Mouse (Mus musculus) heart, embryonic 13.5 days (tissue): ENCODE data around the gene Dars. TPM values are rescaled to one million over a fixed set of nuclear protein-coding genes. Genes with fewer than 3 reads are reported as not detected.

Experiments
- ATAC-seq: fragments of 200-750 bp; cut with Nextera tagmentation; 2 replicates; pipeline ENCODE4 v1.8.0; 2017; ENCODE audit warnings: moderate TSS enrichment; ENCODE audit not compliant: insufficient number of reproducible peaks, low FRiP score, low TSS enrichment; ENCODE audit errors: extremely low read depth
- H3K27ac ChIP-seq: fragments of 300-500 bp; sonication (generic); replicated peaks from 2 replicates; pipeline ENCODE4 v1.5.1; 2015; ENCODE audit warnings: moderate library complexity, mild to moderate bottlenecking, inconsistent platforms
- H3K27me3 ChIP-seq: fragments of 300-500 bp; sonication (generic); replicated peaks from 2 replicates; pipeline ENCODE4 v1.6.1; 2015; ENCODE audit warnings: mild to moderate bottlenecking, inconsistent platforms
- H3K36me3 ChIP-seq: fragments of 300-500 bp; sonication (generic); 2 replicates; pipeline ENCODE4 v1.6.1; 2015; ENCODE audit warnings: mild to moderate bottlenecking, inconsistent platforms
- H3K4me1 ChIP-seq: fragments of 300-500 bp; sonication (generic); 2 replicates; pipeline ENCODE4 v1.6.1; 2015; ENCODE audit warnings: inconsistent platforms
- H3K4me2 ChIP-seq: fragments of 300-500 bp; sonication (generic); 2 replicates; pipeline ENCODE4 v1.6.1; 2015; ENCODE audit warnings: inconsistent platforms, mild to moderate bottlenecking, moderate library complexity
- H3K4me3 ChIP-seq: fragments of 300-500 bp; sonication (generic); 2 replicates; pipeline ENCODE4 v1.5.1; 2015; ENCODE audit warnings: moderate library complexity, mild to moderate bottlenecking, inconsistent platforms
- H3K9ac ChIP-seq: fragments of 300-500 bp; sonication (generic); 2 replicates; pipeline ENCODE4 v1.6.1; 2015; ENCODE audit warnings: inconsistent platforms, mild to moderate bottlenecking, moderate library complexity
- H3K9me3 ChIP-seq: fragments of 300-500 bp; sonication (generic); 2 replicates; pipeline ENCODE4 v1.6.1; 2016; ENCODE audit warnings: inconsistent platforms
- WGBS: fragments of 180-500 bp; shearing (Covaris S2); methylation state at CpG from one replicate; pipeline ENCODE4 v1.1.7; 2015; ENCODE audit warnings: mixed read lengths; 5-methylcytosine and 5-hydroxymethylcytosine counted together
- polyA plus RNA-seq: library from polyadenylated mRNA; unstranded; fragments of >200 nt; fragmentation: Nextera tagmentation; extraction: Ambion mirVana; gene quantifications from 2 replicates; pipeline ENCODE4 v1.2.1, GENCODE M21; 2015

Gene Dars
- polyA plus RNA-seq, 1 experiment from 2014 or later, result 98.5 TPM

DNA sequence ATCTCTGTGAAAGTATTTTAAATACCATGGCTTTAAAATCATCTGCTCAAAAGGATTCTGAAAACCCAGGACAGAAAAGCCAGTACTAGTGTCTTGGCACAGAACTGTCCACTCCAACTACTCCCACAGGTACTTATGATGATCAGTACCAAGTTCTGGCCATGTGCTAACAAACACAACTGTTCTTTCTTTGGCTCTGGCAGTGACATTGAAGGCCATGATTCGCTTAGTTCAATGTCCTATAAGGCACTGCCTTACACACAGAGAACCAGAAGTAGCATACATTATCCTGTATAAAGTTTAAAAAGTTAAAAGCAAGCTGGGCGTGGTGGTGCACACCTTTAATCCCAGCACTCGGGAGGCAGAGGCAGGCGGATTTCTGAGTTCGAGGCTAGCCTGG, 6.0 kb downstream of the Dars start:
- WGBS, result 92% methylated on average over 5 of the region's 5 CpGs
- Histone ChIP-seq H3K9me3 (no peaks in the 10 kb centered on the region), H3K27me3 (no peaks in the 10 kb centered on the region), H3K4me3 (no peak overlapping the region), H3K4me1 (peaks cover 3% of the 10 kb centered on the region; the same call in 1 of the 2 replicates), H3K9ac (no peak overlapping the region), H3K36me3 (peaks cover 49% of the 10 kb centered on the region), H3K4me2 (no peak overlapping the region), H3K27ac (no peak overlapping the region)
- ATAC-seq, result no peak

DNA sequence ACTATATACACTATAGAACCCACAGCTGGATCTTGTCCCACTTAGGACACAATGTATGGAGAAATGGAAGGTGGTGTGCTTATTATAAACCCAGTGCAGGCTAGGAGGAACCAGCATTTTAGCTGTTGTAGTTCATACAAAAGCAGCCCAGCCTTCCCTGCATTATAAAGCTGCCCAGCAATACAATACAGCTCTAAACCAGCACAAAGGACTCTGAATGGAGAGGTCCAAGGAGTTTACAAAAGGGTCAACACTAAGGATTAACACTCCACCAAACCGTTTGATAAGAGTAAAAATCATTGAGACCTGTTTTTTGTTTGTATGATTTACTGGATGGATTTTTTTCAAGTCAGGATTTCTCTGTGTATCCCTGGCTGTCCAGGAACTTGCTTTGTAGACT, 10.3 kb downstream of the Dars start:
- Histone ChIP-seq H3K4me1 (no peaks in the 10 kb centered on the region), H3K4me3 (no peak overlapping the region), H3K9me3 (no peaks in the 10 kb centered on the region), H3K4me2 (no peak overlapping the region), H3K27ac (no peak overlapping the region), H3K36me3 (peaks cover 56% of the 10 kb centered on the region), H3K9ac (no peak overlapping the region), H3K27me3 (no peaks in the 10 kb centered on the region)
- WGBS, result 55% methylated on average over 1 of the region's 1 CpGs
- ATAC-seq, result no peak

GRCm38 (mm10) chr1:128405675-128406074, 11.5 kb downstream of the Dars start:
- no peaks in the 10 kb centered on the region for H3K27me3 ChIP-seq
- no peak overlapping the region for H3K4me3 ChIP-seq
- 73% methylated on average over 1 of the region's 1 CpGs for WGBS
- no peak overlapping the region for H3K27ac ChIP-seq
- H3K9ac ChIP-seq, result no peak overlapping the region
- no peaks in the 10 kb centered on the region for H3K4me1 ChIP-seq
- no peak overlapping the region for H3K4me2 ChIP-seq
- no peak for ATAC-seq
- peaks cover 55% of the 10 kb centered on the region for H3K36me3 ChIP-seq
- no peaks in the 10 kb centered on the region for H3K9me3 ChIP-seq

DNA sequence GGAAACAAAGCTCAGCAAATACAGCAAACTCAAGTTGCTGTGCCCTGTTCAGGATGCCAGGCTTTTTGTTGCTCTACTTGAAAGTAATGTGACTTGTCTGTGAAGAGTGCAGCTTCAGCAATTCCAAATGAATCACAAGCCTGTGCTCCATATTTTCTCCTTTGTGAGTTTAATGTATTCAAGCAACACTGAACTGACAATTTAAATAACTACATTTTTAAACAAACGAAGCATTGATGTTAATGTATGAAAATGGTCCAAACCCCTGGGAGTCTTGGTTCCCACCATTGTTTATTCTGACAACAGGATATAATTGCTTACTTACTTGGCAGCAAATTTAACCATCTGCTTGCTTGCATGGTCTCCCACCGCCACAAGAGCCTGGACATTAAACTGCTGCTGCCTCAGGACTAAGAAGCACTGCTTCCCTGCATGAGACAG, 12.1 kb downstream of the Dars start:
- Histone ChIP-seq H3K9me3 (no peaks in the 10 kb centered on the region), H3K36me3 (peaks cover 53% of the 10 kb centered on the region), H3K4me3 (no peak overlapping the region), H3K27me3 (no peaks in the 10 kb centered on the region), H3K9ac (no peak overlapping the region), H3K4me1 (no peaks in the 10 kb centered on the region), H3K27ac (no peak overlapping the region), H3K4me2 (no peak overlapping the region)
- 67% methylated on average over 2 of the region's 2 CpGs for WGBS
- no peak for ATAC-seq

DNA sequence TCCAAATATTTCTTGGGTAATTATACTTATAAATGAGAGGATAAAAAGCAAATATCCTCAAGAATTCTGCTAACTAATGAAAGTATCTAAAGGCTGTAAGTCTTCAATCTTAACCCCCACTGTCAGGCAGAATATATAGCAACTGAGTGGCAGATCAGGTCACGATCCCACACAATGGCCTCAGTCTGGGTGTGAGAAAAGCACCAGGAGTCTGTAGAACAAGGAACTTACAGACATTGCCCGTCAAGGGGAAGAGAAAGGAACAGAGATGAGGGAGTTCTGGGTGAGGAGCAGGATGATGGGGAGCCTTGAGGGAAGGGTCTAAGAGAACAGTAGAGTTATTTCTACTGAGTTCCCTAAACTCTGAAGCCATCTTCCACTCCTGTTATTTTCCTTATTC, 16.2 kb downstream of the Dars start:
- ATAC-seq, result no peak
- Histone ChIP-seq H3K4me2 (no peak overlapping the region), H3K4me3 (no peak overlapping the region), H3K9me3 (no peaks in the 10 kb centered on the region), H3K9ac (no peak overlapping the region), H3K27me3 (no peaks in the 10 kb centered on the region), H3K4me1 (no peaks in the 10 kb centered on the region), H3K36me3 (peaks cover 78% of the 10 kb centered on the region), H3K27ac (no peak overlapping the region)
- WGBS, result 81% methylated on average over 2 of the region's 2 CpGs

GRCm38 (mm10) chr1:128399941-128400915, 16.9 kb downstream of the Dars start:
- Histone ChIP-seq H3K4me2 (no peak overlapping the region), H3K4me3 (no peak overlapping the region), H3K27me3 (no peaks in the 10 kb centered on the region), H3K36me3 (peaks cover 81% of the 10 kb centered on the region), H3K27ac (no peak overlapping the region), H3K9me3 (no peaks in the 10 kb centered on the region), H3K4me1 (no peaks in the 10 kb centered on the region), H3K9ac (no peak overlapping the region)
- 80% methylated on average over 5 of the region's 5 CpGs for WGBS
- no peak for ATAC-seq

- 91% methylated on average over 5 of the region's 5 CpGs for WGBS
- H3K36me3 ChIP-seq, result peaks cover 79% of the 10 kb centered on the region
Observed at GRCm38 (mm10) chr1:128398738-128399445, 18.3 kb downstream of the Dars start.

DNA sequence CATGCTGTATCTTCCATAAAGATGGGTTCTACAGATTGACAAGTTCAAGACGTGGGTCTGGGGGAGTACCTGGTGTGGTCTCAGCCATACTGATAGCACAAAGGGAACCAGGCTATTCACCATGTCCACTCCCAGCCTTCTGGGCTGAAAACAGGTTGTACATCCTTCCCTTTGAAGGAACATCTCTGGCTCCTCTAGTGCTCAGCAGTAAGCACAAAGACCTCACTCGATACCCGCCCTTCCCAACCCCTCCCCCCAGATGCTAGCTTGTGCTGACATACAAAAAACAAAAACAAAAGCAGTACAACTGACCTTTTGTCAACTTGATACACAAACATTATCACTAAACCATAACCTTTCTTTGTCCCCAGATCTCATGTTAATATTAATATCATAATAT, 22.5 kb downstream of the Dars start:
- ATAC-seq, result no peak
- H3K27me3 ChIP-seq, result no peaks in the 10 kb centered on the region
- no peaks in the 10 kb centered on the region for H3K4me1 ChIP-seq
- WGBS, result 85% methylated on average over 3 of the region's 3 CpGs
- no peak overlapping the region for H3K4me2 ChIP-seq
- no peak overlapping the region for H3K9ac ChIP-seq
- H3K4me3 ChIP-seq, result no peak overlapping the region
- H3K36me3 ChIP-seq, result peaks cover 72% of the 10 kb centered on the region
- no peak overlapping the region for H3K27ac ChIP-seq
- H3K9me3 ChIP-seq, result no peaks in the 10 kb centered on the region

More at GRCm38 (mm10) chr1:128398738-128399445, 18.3 kb downstream of the Dars start:
- H3K4me1 ChIP-seq, result no peaks in the 10 kb centered on the region
- no peaks in the 10 kb centered on the region for H3K9me3 ChIP-seq
- no peak overlapping the region for H3K4me2 ChIP-seq
- H3K4me3 ChIP-seq, result no peak overlapping the region
- H3K27me3 ChIP-seq, result no peaks in the 10 kb centered on the region
- H3K9ac ChIP-seq, result no peak overlapping the region
- no peak overlapping the region for H3K27ac ChIP-seq
- no peak for ATAC-seq

DNA sequence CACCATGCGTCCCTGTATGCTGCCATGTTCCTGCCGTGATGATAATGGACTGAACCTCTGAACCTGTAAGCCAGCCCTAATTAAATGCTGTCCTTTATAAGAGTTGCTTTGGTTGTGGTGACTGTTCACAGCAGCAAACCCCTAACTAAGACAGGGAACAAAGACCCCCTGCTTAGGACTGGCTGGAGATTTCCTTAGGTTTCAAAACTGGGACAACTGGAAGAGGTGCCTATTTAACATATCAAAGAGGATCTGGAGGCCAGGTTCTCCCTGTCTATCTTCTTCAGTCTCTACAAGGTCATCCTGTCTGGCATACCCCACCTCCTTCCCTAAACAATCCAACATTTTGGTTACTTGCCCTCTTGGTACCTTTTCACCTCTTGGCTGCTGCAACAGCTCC, 24.8 kb downstream of the Dars start:
- Histone ChIP-seq H3K27me3 (no peaks in the 10 kb centered on the region), H3K4me2 (no peak overlapping the region), H3K36me3 (peaks cover 73% of the 10 kb centered on the region), H3K9me3 (no peaks in the 10 kb centered on the region), H3K4me3 (no peak overlapping the region), H3K9ac (no peak overlapping the region), H3K4me1 (no peaks in the 10 kb centered on the region), H3K27ac (no peak overlapping the region)
- WGBS, result 86% methylated on average over 2 of the region's 2 CpGs
- no peak for ATAC-seq

DNA sequence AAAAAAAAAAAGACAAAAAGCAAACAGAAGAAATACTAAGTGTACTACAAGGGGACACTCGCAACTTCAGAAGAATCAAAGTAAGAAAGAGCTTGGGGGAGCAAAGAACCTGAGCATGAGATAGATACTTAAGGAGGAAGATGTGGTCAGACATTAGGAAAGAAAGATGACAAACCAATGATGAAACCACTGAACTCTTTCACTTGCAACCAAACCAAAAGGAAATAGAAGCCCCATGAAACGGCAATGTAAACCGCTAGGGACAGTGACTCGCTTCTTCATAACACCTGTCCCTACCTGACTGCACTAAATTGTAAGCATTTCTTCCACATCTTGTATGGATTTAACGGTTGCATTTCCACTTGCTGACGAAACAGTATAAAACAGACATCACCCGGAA, 30.7 kb downstream of the Dars start:
- Histone ChIP-seq H3K9me3 (no peaks in the 10 kb centered on the region), H3K4me2 (no peak overlapping the region), H3K27me3 (no peaks in the 10 kb centered on the region), H3K36me3 (peaks cover 77% of the 10 kb centered on the region), H3K4me1 (no peaks in the 10 kb centered on the region), H3K4me3 (no peak overlapping the region), H3K27ac (no peak overlapping the region), H3K9ac (no peak overlapping the region)
- no peak for ATAC-seq
- 94% methylated on average over 7 of the region's 7 CpGs for WGBS

DNA sequence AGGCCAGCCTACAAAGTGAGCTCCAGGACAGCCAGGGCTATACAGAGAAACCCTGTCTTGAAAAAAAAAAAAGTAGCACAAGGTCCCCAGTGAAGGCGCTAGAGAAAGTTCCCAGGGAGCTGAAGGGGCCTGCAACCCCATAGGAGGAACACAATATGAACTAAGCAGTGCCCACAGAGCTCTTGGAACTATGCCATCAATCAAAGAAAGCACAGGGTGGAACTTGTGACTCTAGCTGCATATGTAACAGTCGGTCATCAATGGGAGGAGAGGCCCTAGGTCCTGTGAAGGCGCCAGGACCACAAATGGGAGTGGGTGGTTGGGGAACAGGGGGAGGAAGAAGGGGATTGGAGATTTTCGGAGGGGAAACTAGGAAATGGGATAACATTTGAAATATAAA, 40.3 kb downstream of the Dars start:
- no peaks in the 10 kb centered on the region for H3K4me1 ChIP-seq
- no peak overlapping the region for H3K4me3 ChIP-seq
- H3K9me3 ChIP-seq, result no peaks in the 10 kb centered on the region
- no peak for ATAC-seq
- no peak overlapping the region for H3K4me2 ChIP-seq
- 93% methylated on average over 4 of the region's 4 CpGs for WGBS
- no peaks in the 10 kb centered on the region for H3K27me3 ChIP-seq
- no peak overlapping the region for H3K27ac ChIP-seq
- H3K36me3 ChIP-seq, result peaks cover 78% of the 10 kb centered on the region
- H3K9ac ChIP-seq, result no peak overlapping the region
